Mouse (Mus musculus) cerebellum, postnatal 10 days (tissue): ENCODE measurements at regions not wholly inside any gene's neighbourhood (a gene's known extent, or its start where the extent isn't known, plus 50 kb on each side); places are given as distances from the start of the nearest gene placed in this dataset.
"Not testable (repeated sequence)": the region's sequence is repeated elsewhere in the genome, so short reads cannot be mapped to it uniquely, and the experiment has no call there.

Experiments used
- DNase-seq, 2 experiments: peaks; one replicate each; pipeline ENCODE4 v3.0.0; 2021; ENCODE audit warnings: mixed read lengths in 2 of 2

DNA sequence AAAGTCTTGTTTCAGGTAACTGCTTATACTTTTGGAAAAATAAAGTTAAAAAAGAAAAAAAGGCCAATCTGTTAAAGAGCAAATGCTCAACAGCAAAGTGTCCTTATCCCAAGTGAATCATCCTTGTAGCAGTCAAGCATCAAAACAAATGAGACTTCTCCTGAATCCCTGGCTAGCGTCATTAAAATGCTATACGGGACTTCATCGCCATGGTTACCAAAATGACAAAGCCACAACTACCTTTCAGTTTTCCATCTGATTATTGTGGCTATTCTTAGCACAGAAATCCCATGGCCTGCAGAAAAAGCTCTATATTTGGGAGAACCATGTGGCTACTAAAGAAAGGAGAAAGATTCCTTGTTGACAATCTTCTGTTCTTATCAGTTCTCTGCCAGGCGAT, 322.7 kb downstream of the Arl4a start:
- DNase-seq = no peak

- DNase-seq = no peak
Measured at GRCm38 (mm10) chr12:39714169-39714794, 323.5 kb downstream of the Arl4a start.

- no peak for DNase-seq
Measured at GRCm38 (mm10) chr12:39711807-39712206, 326.0 kb downstream of the Arl4a start.

DNA sequence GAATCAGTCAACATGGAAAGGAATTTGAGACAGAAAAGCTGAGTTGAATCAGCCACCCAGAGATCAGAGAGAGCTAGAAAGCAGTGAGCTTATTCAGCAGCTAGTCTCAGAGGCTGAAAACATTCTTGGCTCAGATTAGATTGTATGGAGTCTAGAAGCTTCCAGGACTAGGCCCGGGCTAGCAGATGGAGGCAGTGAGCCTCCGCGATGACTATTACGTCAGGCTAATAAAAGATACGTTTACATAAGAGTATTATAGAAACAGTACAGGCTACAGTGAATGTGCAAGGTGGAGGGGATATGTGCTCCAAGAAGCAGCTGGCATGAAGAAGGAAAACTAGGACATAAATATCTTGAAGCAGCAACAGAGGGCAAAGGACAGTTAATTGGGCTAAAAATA, 328.0 kb downstream of the Arl4a start:
- DNase-seq = no peak

DNA sequence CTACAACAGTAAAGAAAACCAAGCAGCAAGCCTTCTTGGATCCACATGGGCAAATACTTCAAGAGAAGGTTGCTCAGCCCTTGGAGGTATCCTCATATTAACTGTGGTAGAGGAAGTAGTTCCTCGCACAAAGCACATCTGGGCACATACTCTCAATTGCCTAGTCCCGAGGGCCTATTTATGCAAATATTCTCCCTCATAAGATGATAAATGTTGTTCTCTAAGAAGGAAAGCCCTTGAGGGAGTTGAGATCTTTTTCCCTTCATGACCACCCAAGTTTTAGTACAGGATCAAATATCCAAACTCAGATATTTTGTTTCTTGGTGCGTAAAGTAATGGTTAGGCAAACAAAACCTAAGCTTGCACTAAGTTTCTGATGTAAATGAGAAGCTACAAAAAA, 340.6 kb downstream of the Arl4a start:
- no peak for DNase-seq

GRCm38 (mm10) chr12:39695322-39695721, 342.5 kb downstream of the Arl4a start:
- DNase-seq = no peak

DNA sequence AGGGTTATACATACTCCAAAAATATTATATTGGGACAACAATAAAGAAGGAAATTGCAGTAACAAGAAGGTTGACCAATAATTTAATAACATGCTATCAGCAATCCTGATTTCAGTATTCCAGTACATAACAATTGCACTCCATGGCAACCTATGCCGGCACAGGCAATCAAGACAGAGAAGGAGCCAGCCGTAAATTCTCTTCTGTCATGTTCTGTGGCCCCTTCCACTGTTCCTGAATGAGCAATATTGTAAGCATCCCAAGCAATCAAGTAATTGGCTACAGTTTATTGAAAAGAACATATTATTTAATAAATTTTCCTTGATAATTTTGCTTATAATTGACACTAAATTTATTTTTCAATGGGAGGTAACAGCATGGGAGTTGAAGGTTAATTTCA, 345.8 kb downstream of the Arl4a start:
- no peak for DNase-seq

DNA sequence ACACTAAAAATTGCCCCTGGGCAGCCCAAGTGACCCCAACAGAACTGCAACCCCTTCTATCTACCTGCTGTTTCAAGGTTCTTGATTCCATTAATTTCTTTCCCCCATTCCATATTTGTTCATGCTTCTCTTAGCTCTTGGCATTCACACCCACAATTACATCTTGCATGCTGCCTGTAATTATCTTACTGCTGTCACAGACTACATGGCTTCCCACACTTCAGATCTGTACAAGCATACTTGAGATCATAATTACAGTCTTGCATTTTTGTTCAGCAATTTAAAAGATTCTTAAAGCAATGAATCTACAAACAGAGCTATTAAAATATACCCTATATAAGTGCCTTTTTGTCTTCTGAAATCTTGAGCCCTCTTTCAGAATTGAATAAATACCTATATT, 352.4 kb downstream of the Arl4a start:
- no peak for DNase-seq

DNA sequence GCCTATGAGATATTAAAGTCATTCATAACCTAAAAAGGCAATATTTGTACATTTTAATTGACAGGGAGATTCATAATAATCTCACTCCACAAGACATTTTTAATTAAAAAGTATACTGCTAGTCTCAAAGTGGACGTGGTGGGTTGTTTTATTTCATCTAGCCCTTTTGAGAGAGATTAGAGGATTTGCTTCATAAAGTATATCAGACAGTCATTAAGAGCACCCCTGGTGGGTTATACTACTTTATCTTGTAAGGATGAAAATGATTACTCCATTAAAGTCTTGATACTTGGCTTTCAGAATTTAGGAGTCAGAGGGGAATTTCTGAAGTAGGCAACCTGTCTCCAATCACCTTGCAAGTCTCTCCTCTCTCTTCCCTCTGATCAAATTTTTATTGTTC, 355.7 kb downstream of the Arl4a start:
- no peak for DNase-seq

GRCm38 (mm10) chr12:39675608-39676007, 362.2 kb downstream of the Arl4a start:
- DNase-seq = no peak

DNA sequence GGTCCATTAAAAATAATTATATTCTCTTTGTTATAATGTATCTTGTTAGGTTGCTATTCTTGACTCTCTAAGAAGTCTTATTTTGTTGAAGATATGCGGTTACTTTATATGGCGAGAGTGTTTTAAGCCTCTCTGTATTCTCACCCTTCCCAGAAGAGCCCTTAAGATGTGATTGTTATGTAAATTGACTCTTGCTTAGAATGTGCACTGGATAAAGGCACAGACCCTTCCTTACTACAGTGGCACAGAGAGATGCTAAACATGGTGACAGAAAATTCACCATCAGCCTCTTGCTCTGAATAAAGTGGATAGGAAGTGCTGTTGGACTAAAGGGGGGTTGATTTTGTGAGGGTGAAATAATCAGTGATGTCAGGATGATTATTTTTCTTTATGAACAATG, 370.1 kb downstream of the Arl4a start:
- no peak for DNase-seq

GRCm38 (mm10) chr12:39665448-39665847, 372.4 kb downstream of the Arl4a start:
- DNase-seq = peak; percentile 84 to 85

- no peak for DNase-seq
Measured at GRCm38 (mm10) chr12:39660420-39660819, 377.4 kb downstream of the Arl4a start.

DNA sequence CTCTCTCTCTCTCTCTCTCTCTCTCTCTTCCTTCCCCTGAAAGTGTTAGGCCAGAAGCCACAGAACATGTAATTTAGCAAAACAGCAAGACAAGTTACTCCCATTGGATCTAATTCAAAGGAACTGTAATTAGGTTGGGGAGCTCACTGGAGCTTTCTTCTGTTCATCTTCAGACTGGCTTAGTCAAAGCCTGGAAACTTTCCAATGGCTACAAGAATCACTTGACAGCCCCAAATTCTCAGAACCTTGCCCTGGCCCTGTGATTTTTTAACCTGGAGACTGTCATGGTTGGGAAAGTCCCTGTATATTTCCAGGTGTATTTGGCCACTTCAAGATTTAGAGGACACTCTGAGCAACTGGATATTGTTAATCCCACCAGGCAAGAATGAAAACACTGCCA, 381.2 kb downstream of the Arl4a start:
- no peak for DNase-seq

DNA sequence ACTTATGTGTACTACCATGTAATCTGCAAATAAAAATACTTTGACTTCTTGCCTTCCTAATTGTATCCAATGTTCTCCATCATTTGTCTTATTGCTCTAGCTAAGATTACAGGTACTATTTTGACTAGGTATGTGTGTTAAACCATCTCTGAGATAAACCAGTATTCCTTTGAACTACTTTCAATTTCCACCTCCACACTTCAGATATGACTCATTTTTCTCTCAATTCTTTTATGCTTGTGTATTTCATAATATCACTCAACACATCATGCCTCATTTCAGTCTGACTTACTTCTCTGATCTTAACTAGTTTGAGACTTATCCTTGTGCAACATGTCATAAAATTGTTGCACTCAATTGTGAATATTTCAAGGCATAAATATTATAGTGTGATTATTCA, 388.9 kb downstream of the Arl4a start:
- DNase-seq = no peak

DNA sequence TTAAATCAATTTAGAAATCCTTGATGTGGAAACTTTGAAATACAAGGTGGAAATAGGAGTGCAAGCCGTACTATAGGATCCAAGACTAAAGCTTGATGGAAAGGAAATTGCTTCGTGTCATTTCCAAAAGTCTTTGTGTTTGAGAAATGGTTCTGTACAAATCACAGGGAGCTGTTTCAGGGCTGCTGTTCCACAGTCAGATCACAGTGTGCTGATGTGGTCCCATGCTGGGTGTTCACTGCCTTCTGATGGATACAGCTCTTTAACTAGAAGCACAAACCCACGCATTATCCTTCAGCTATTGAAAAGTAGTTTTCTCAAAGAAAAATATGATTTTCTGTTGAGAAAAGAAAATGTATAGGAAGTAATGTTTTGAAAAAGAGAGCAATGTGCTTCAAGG, 391.3 kb downstream of the Arl4a start:
- DNase-seq = no peak

DNA sequence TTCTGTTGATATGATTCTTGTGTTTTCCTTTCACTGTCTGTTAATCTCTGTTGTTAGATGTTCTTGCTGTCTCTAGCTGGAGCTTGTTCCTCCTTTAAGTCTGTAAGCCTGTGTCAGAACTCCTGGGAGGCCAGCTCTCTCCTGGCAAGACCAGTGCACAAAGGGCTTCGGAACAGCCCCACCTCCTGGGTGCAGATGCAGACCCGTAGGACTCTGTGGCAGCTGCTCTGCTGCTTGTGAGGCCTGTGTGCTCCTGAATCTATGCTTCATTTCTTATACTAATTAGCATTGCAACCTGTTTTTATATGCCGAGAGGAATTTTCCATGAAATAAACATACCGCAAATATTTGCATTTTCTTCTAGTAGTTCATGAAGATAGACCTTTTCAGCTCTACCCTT, 392.2 kb downstream of the Arl4a start:
- no peak for DNase-seq

GRCm38 (mm10) chr12:39639246-39639645, 398.6 kb downstream of the Arl4a start:
- no peak for DNase-seq

DNA sequence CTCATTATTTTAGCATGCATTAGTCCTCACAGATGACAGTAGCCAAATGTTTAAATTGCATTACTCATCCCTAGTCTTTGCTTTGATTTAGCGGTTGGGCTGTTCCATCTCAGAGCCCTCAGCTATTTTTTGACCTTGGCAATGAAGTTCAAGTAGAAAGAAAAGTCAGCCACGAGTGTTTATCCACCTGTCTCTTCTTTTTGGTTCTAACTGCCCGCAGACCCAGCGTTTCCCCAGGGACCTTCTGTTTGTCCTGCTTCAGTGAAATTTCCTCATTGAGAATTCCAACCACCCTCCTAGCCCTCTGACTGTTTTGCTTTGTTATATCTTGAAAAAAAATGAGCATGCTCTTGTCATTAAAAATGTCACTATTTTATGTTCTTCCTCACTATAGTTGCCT, 403.5 kb downstream of the Arl4a start:
- DNase-seq = no peak

DNA sequence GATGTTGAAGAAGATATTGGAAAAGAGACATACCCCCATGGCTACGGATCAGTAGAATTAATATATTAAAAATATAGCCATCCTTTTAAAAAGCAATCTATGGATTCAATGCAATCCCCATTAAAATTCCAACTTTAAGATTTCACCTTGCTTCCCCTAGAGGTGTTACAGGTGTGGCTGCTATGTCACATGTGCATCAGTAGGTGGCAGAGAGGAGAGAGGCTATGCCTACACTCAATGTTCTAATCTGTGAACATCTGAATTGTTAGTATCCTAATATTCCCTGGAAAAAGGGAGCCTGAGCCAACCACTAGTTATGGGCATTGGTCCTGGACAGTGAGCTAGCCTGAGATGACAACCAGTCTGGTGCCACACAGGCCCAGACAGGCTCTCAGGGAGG, 416.6 kb downstream of the Arl4a start:
- no peak for DNase-seq

GRCm38 (mm10) chr12:39605289-39605688, 432.5 kb downstream of the Arl4a start:
- no peak for DNase-seq

GRCm38 (mm10) chr12:39604723-39605122, 433.1 kb downstream of the Arl4a start:
- DNase-seq = no peak

- DNase-seq = no peak
Measured at GRCm38 (mm10) chr12:39594726-39595125, 443.1 kb downstream of the Arl4a start.

DNA sequence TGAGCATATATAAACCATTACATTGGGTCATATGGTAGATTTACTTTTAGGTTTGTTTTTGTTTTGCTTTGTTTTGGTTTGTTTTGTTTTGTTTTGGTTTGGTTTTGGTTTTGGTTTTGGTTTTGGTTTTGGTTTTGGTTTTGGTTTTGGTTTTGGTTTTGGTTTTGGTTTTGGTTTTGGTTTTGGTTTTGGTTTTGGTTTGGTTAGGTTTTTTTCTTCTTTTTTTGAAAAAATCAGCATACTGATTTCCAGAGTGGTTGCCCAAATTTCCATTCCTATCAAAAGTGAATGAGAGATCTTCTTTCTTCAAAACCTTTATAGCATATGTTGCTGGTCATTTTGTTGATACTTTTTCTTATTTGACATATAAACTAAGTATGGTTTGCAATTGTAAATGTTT, 444.0 kb downstream of the Arl4a start:
- DNase-seq = not testable (repeated sequence)

DNA sequence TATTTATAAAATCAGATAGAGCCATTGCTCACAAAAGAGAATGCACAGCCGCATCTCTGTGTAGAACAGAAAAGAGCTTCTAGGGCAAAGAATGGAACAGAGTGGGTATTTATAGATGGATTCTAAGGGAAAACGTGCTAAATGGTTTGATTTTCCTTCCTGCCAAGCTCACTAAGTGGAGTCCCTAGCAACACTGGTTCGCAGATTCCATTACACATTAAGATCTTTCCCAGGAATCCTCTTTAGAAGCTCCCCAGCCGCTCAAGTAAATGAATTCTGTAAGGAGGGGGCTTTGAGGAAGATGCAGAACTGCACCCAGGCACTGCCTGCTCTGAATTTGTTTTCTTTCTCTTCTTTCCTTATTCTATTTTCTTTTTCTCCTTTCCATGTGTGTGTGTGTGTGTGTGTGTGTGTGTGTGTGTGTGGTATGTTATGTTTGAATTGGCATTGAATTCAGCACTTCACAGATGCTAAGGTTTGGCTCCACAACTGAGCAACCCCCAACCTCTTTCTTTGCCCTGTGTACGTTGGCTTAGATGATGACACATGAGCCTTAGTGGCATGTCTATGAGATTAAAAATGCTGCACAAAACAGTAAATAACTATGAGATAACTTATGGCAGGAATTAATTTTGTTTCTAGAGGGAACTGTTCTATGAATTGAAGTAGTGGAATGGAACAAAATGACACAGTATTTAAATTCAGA, 450.5 kb downstream of the Arl4a start:
- DNase-seq = no peak
